Mouse (Mus musculus) megakaryocyte, embryonic 14.5 days (primary cell): ENCODE data around the gene F830045P16Rik.
"Not testable (repeated sequence)": the region's sequence is repeated elsewhere in the genome, so short reads cannot be mapped to it uniquely, and the experiment has no call there.

ENCODE experiments used
- FLI1 ChIP-seq: IDR thresholded peaks from 2 replicates; pipeline ENCODE4 v1.6.1; 2012; ENCODE audit warnings: low read length, inconsistent platforms, mixed read lengths
- GATA1 ChIP-seq: IDR thresholded peaks from 3 replicates; pipeline ENCODE4 v1.6.1; 2012; ENCODE audit warnings: mixed read lengths, low read length, inconsistent platforms, borderline replicate concordance

- not testable (repeated sequence) for TF ChIP-seq GATA1, FLI1
These were observed 24.3 kb downstream of the F830045P16Rik start for GRCm38 (mm10) chr2:129512147-129512546.
